Mouse (Mus musculus): ENCODE results near the gene Gm28043. TPM values are rescaled to one million over a fixed set of nuclear protein-coding genes. Genes with fewer than 3 reads are reported as not detected.
A peak's percentile ranks its signal among the peaks of the same experiment; 100 is the strongest.
"Not testable (repeated sequence)": the region's sequence is repeated elsewhere in the genome, so short reads cannot be mapped to it uniquely, and the experiment has no call there.

Gm28043 gene
- polyA plus RNA-seq, 1 experiment from 2014 or later = 0.70 TPM

DNA sequence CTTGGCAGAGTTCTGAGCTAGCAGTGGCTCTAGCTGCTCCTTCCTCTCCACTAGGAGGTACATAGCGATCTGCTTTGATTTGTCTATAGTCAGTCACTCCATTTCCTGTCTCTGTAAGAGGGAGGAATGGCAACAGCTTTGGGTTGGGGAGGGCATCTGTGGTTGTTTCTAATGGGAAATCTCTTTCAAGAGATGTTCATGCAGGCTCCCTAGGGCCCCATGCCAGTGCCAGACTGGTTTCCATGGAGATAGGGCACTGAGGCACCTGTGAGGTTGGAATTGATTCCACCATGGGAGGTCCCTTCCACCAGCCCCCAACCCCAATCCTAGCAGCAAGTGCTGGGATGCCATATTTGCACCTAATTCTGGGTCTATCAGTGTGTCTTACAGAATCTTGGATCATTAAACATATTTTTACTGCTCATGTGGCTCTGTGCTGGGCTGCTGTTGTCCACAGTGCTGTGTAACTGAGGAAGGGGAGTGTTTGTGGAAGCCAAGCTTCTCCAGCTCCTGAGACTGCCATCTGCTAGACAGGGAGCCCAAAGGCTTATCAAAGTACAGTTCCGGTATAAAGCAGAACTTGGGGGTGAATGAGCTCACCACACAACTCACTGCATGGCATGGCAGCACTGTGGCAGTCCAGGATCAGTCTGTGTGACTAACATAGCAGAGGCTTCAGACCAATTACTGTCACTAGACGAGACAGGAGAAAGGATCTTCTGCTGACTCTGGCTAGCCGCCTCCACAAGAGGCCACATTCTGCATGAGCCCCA is 88.4 kb downstream of the Gm28043 start:
- Histone ChIP-seq H3K79me2 (ENCODE audit: inconsistent target) (no peaks in the 10 kb centered on the region), H3K4me3 (ENCODE audit: inconsistent target) (no peak overlapping the region), H3K36me3 (ENCODE audit: inconsistent target) (peaks cover 65% of the 10 kb centered on the region), H3K27ac (no peak overlapping the region)
- 58% methylated on average over 4 of the region's 4 CpGs for WGBS (ENCODE audit: missing documents)

DNA sequence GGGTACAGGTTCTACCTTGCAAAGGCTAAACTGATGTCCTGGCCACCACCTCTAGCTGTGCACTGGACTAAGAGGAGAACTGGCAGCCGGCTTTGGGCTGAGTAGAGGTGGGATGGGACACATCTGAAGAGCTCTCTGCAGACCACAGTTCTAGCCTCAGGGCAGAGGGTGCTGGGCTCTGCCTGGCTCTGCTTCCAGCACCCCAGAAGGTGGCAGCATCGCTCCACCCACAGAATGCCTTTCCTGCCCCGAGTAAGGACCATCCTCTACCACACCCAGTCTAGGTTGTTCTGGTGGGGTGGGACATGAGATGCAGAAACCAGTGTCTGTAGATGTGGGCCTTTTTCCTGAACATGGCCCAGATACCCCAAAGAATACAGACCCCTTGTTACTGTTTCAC is 90.1 kb downstream of the Gm28043 start:
- H3K79me2 ChIP-seq (ENCODE audit: inconsistent target) = no peaks in the 10 kb centered on the region
- 54% methylated on average over 3 of the region's 3 CpGs for WGBS (ENCODE audit: missing documents)
- no peak overlapping the region for H3K27ac ChIP-seq
- H3K4me3 ChIP-seq (ENCODE audit: inconsistent target) = no peak overlapping the region
- peaks cover 49% of the 10 kb centered on the region for H3K36me3 ChIP-seq (ENCODE audit: inconsistent target)

DNA sequence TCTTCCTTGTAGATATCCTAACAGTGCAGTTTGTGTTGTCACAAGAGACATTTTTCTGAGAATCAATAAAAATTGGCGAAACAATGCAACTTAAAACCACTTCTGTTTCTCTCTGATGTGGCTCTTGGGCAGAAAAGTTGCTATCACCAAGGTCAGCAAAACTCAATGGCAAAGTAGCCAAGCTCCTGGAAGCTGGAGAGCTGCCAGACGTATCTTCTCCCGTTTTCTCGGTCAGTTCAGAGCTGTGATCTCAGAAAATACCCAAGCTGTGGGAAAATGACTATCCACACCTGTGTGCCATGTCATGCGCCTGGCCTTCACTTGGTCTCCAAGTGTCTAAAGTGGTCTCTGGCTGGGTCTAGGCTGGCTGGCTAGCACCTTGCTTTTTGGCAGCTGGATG is 91.2 kb downstream of the Gm28043 start:
- 97% methylated on average over 5 of the region's 5 CpGs for WGBS (ENCODE audit: missing documents)
- H3K27ac ChIP-seq = no peak overlapping the region

DNA sequence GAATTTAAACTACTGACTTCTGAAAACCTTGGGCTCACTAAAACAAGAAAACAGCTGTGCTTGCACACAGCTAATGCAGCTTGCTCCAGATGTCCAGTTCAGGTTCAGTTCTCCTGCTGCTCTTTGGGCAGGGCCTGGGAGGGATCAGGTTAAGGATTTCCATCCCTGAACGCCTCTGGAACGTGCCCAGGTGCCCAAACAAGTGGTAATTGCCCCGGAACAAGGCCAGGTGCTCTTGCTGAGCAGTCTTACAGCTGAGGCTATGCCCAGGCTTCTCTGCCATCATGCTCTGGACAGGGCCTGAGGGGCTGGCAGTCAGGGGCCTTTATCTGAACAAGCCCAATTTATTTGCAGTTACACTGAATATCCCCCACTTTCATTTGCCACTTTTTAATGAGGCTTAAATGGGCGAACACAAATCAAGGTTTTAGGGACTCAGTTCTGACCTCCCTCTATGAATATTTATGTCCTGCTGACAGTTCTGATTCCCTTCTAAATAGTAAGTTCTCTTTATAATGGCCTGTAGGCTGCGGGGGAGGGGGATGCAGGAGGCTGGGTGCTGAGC is 92.4 kb downstream of the Gm28043 start:
- Histone ChIP-seq H3K79me2 (ENCODE audit: inconsistent target) (no peaks in the 10 kb centered on the region), H3K27ac (no peak overlapping the region), H3K36me3 (ENCODE audit: inconsistent target) (peaks cover 26% of the 10 kb centered on the region), H3K4me3 (ENCODE audit: inconsistent target) (no peak overlapping the region)
- 100% methylated on average over 5 of the region's 5 CpGs for WGBS (ENCODE audit: missing documents)

More for the DNA sequence above, 91.2 kb downstream of the Gm28043 start:
- Histone ChIP-seq H3K79me2 (ENCODE audit: inconsistent target) (no peaks in the 10 kb centered on the region), H3K36me3 (ENCODE audit: inconsistent target) (peaks cover 38% of the 10 kb centered on the region), H3K4me3 (ENCODE audit: inconsistent target) (no peak overlapping the region)

DNA sequence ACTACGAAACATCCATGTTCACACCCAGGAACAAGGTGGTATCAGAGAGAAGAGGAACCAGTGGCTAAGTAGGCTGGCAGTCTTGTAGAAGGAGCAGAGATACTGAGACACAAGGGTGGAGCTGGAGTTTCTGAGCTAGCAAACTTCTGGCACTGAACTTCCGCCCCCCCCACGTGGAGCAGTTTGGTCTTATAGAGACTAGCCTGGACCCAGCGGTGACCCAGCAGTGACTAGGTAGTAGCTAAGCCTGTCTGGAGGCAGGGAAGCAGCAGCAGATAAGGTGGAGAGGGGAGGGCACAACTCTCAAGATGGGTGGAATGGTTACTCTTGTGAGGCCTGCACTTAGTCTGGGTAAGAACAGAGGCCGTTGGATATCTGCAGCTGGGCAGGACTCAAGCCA is 94.1 kb downstream of the Gm28043 start:
- H3K27ac ChIP-seq = no peak overlapping the region
- H3K4me3 ChIP-seq (ENCODE audit: inconsistent target) = no peak overlapping the region
- peaks cover 12% of the 10 kb centered on the region for H3K36me3 ChIP-seq (ENCODE audit: inconsistent target)
- no peaks in the 10 kb centered on the region for H3K79me2 ChIP-seq (ENCODE audit: inconsistent target)
- whole genome bisulfite sequencing (ENCODE audit: missing documents) = 66% methylated on average over 5 of the region's 5 CpGs

DNA sequence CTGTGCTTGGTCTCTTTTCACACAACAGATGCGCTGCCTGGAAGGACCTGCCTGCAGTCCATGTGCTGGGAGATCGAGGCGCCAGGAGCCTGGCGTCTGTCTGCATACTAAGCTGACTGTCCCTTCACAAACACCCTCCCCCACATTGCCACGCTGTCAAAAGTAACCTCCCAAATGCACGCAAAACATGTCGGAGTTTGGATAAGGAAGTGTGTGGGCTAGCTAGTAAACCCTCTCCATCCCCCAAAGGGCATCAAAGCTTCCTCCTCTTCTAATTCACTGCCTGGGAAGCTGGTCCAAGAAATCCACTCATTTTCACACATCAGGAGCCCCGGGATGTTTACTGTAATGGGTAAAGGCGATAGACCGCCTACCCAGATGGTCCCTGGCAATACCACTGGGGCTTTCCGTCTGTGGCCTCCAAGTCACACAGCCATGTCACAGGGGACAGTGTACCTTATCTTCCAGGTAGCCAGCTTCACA is 95.9 kb downstream of the Gm28043 start:
- no peak overlapping the region for H3K27ac ChIP-seq
- 98% methylated on average over 11 of the region's 11 CpGs for WGBS (ENCODE audit: missing documents)
- H3K36me3 ChIP-seq (ENCODE audit: inconsistent target) = no peaks in the 10 kb centered on the region
- no peak overlapping the region for H3K4me3 ChIP-seq (ENCODE audit: inconsistent target)
- H3K79me2 ChIP-seq (ENCODE audit: inconsistent target) = no peaks in the 10 kb centered on the region

DNA sequence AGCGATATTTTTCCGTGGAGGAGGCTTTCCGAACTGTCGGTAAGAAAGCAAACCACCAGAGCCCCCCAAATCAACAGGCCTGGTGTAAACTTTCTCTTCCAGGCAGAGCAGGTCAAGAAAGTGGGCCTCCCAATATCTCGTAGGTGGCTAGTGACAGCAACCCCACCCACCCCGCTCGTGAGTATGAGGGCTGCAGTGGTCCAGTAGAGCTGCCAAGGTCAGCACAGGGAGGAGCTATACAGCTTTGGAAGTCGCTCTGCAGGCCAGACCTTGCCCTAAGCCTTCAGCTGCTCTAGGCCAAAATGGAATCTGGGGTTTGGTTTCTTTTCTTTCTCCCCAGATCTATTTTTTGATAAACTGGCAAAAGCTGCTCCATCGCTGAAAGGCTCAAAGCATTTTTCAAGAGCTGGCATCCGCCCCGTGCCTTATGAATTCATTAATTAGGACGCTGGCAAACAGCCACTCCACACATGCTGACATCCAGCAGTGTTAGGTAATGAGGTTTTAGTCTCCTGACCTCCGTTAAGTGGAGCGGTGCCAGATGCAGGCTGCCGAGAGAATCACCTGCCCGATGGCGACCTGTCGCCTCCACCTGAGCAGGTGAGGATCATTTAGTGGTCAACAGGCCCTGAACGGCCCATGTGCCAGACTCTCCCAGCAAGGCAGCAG is 96.5 kb downstream of the Gm28043 start:
- Histone ChIP-seq H3K79me2 (ENCODE audit: inconsistent target) (no peaks in the 10 kb centered on the region), H3K36me3 (ENCODE audit: inconsistent target) (no peaks in the 10 kb centered on the region), H3K4me3 (ENCODE audit: inconsistent target) (no peak overlapping the region), H3K27ac (no peak overlapping the region)
- 89% methylated on average over 19 of the region's 19 CpGs for WGBS (ENCODE audit: missing documents)

DNA sequence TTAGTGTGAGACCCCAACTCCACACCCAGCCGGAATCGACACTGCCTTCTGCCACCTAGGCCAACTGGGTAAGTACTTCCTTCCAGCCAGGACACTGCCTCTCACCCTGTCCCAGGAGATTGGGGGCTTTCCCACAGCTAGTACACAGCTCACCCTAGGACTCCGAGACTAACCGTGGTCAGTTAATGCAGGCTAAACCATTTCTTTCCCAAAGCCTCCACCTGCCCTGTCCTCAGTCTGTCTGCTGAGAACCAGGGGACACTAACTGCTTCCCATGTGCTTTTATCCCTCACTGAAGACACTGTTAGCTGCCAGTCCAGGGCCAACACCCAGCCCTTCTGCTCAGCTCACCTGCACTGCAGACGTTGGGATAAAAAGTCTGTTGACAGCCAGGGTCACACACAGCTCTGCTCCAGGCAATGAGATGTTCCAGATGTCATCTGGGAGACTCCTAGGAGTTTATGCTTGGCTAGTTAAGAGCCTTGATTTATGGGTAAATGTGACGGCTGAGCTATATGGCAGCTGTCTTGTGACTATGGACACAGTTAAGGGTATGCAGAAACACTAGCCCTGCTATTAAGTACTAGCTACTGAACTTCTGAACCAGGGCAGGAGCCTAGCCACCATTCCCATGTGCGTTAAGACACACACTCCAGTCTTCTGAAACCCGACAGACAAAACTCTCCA is 97.2 kb downstream of the Gm28043 start:
- Histone ChIP-seq H3K79me2 (ENCODE audit: inconsistent target) (no peaks in the 10 kb centered on the region), H3K36me3 (ENCODE audit: inconsistent target) (no peaks in the 10 kb centered on the region), H3K4me3 (ENCODE audit: inconsistent target) (no peak overlapping the region), H3K27ac (no peak overlapping the region)
- WGBS (ENCODE audit: missing documents) = 87% methylated on average over 6 of the region's 8 CpGs

DNA sequence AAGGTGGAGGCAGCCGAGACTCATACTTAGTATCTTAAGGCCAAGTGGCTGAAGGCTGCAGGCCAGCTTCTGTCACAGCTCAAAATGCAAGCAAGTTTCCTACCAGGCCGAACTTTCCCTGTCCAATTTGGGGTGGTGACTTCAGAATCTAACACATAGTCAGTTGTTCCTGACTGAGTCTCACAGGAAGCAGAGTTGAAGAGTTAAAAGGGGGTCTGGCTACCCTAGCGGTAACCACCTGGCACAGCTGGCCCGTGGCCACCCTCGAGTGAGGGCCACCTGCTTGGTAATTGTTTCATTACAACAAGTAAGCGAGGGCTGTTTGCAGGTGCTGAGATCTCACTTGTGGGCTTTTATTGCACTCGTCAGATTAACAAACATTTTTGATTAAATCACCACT is 97.9 kb downstream of the Gm28043 start:
- H3K27ac ChIP-seq = no peak overlapping the region
- H3K79me2 ChIP-seq (ENCODE audit: inconsistent target) = no peaks in the 10 kb centered on the region
- no peak overlapping the region for H3K4me3 ChIP-seq (ENCODE audit: inconsistent target)
- H3K36me3 ChIP-seq (ENCODE audit: inconsistent target) = no peaks in the 10 kb centered on the region
- 90% methylated on average over 6 of the region's 7 CpGs for WGBS (ENCODE audit: missing documents)

DNA sequence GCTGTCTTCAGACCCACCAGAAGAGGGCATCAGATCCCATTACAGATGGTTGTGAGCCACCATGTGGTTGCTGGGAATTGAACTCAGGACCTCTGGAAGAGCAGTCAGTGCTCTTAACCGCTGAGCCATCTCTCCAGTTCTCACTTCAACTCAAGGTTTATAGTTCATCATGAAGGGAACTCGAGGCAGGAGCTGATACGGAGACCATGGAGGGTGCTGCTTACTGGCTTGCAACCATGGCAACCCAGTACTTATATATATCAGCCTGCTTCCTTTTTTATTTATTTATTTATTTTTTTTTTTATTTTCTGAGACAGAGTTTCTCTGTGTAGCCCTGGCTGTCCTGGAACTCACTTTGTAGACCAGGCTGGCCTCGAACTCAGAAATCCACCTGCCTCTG is 99.1 kb downstream of the Gm28043 start:
- H3K4me3 ChIP-seq (ENCODE audit: inconsistent target); H3K27ac ChIP-seq; H3K36me3 ChIP-seq (ENCODE audit: inconsistent target); H3K79me2 ChIP-seq (ENCODE audit: inconsistent target): not testable (repeated sequence)
- 88% methylated on average over 3 of the region's 4 CpGs for WGBS (ENCODE audit: missing documents)

DNA sequence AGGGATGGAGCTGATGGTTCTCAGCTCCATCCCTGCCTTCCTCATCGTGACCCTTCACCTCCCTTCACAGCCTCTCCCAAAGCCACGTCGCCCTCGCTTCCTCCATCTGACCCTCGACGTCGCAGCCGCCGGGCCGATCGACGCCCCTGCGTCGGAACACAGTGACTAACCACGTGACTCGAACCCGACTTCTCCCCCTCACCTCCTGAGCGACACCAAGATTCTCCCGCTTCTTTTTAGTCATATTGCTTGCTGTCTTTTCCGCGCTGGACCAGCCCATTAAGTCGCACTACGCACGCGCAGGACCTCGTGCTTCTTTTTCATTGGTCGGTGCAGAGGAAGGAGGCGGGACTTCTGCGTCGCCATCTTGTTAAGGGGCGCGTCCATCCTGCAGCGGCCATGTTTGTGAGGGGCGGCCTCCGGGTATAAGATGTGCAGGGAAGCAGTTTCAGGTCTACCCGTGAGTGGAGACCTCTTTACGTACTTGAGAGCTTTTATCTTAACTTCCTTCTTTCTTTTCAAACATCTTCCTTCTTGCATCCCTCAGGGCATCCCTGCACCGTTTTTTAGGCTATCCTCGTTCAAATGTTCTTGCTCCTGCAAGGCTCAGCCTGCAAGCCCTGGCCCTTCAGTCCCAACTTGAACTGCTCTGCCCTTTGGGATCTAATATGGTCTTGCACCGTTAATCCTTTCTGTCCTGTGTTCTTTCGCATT is 102.2 kb downstream of the Gm28043 start, which contains the start of gene Ccdc167:
Gene Ccdc167 (minus strand): TSS at position 313 of the 714 bp plus-strand sequence.
- WGBS (ENCODE audit: missing documents) = 6% methylated on average over 41 of the region's 41 CpGs
- Histone ChIP-seq H3K36me3 (ENCODE audit: inconsistent target) (no peaks in the 10 kb centered on the region), H3K27ac (peak within 1 kb of the TSS; percentile 40), H3K79me2 (ENCODE audit: inconsistent target) (no peaks in the 10 kb centered on the region), H3K4me3 (ENCODE audit: inconsistent target) (peak within 1 kb of the TSS; percentile 73)

DNA sequence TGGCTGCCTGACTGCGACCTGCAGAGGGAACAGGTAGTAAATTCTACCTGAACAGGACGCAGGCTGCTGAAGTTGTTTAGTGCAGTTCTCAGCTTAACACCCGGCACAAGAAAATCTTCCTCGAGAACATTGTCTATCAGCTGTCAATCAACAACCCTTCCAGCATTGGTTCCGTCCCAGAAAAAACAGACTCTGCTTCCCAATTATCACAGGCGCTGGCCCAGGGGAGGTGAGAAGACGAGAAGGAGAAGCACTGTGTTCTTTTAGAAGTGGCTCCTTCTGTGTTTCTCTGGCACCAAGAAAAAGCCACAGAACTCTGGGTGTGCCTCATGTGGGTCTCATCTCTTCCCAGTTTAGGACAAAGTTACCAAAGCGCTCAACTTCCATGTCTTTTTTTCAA is 104.0 kb downstream of the Gm28043 start:
- H3K27ac ChIP-seq = no peak overlapping the region
- H3K36me3 ChIP-seq (ENCODE audit: inconsistent target) = no peaks in the 10 kb centered on the region
- no peak overlapping the region for H3K4me3 ChIP-seq (ENCODE audit: inconsistent target)
- H3K79me2 ChIP-seq (ENCODE audit: inconsistent target) = no peaks in the 10 kb centered on the region
- 90% methylated on average over 8 of the region's 8 CpGs for WGBS (ENCODE audit: missing documents)

DNA sequence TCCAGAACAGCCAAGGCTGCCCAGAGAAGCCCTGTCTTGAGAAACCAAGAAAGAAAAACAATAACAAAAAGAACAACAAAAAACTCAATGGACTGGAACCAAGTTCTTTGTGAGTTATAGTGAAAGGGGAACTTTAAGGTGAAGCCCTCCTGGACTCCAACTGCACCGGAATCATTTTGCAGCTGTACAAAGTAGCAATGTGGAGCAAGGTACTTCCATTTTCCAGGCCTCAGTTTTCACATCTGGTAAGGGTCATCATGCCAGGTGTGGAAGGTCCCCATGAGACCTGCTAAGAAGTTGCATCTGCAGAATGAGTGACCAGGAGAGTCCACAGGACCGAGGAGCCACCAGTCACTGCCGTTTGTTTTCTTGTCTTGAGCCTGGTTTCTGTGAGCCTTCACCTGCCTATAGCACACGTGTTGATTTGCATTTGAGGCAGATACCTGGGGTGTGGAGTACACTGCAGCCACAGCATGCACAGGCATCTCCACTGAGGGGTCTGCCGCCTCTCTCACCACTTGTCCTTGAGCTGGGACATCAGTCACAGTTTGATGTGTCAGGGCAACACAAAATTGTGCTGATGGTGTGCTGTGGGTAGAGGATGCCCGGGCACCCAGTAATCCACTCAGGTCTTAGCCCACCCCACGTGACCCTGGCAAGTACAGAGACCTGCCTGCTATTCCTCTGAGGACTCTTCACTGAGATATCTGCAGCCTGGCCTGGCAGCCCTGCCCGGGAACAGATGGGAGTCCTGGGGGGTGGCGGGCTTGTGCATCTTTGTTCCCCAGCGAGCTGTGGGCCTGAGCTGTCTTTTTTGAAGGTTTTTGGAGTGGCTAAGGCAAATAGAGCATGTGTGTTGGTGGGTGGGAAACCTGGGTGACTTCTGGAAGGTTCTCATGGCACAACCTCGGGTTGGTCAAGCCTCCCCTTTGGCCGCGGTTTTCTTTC is 105.2 kb downstream of the Gm28043 start:
- Histone ChIP-seq H3K79me2 (ENCODE audit: inconsistent target) (no peaks in the 10 kb centered on the region), H3K36me3 (ENCODE audit: inconsistent target) (no peaks in the 10 kb centered on the region), H3K4me3 (ENCODE audit: inconsistent target) (no peak overlapping the region), H3K27ac (no peak overlapping the region)
- WGBS (ENCODE audit: missing documents) = 89% methylated on average over 13 of the region's 13 CpGs

Data from macrophage (primary cell).